Mouse (Mus musculus): ENCODE results near the gene Sfta2.
A peak's percentile ranks its signal among the peaks of the same experiment; 100 is the strongest.

Sfta2 gene

DNA sequence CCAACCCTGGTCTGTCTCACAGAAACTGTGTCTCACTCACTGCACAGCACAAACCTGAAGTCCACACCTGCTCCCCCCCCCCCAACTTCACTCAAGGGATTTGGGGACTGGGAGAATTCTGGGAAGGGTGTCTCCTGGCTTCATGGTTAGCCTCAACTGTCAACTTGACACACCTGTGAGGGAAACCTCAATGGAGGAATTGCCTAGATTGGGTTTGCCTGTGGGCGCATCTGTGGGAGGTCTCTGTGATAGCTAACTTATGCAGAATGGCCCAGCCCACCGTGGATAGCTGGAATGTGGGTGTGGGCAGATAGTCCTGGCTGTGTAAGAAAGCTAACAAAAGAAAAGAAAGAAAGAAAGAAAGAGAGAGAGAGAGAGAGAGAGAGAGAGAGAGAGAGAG, at the start of gene Sfta2:
Gene Sfta2 (plus strand): TSS at position 301 of the 400 bp plus-strand sequence.
- DNase-seq (ENCODE audit: low spot score in 2 of 2) = no peak

DNA sequence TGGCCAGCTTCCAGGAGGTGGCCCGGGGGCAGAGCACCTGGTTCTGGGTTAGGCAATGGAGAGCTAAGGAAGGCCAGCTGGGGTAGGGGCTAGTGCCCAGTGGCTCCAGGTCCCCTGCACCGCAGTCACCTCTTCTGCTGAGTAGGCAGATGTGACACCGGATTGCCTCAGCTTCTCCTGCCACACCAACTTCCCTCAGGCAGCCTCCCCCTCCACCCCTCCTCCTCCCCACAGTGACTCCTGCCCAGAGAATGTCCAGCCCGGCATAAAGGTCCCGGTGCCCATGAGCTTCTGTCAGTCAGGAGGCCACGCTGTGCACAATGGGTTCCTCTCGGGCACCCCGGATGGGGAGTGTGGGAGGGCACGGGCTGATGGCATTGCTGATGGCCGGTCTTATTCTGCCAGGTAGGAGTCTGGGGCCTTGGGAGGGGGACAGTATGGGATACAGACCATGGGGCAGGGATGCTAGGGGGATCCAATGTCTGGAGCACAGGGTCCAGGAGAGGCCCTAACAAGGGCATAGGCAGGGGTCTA, 49.4 kb upstream of the Sfta2 start, which contains the start of gene Cdsn:
Gene Cdsn (plus strand): TSS at position 248 of the 534 bp plus-strand sequence.
- no peak for DNase-seq (ENCODE audit: low spot score in 2 of 2)

DNA sequence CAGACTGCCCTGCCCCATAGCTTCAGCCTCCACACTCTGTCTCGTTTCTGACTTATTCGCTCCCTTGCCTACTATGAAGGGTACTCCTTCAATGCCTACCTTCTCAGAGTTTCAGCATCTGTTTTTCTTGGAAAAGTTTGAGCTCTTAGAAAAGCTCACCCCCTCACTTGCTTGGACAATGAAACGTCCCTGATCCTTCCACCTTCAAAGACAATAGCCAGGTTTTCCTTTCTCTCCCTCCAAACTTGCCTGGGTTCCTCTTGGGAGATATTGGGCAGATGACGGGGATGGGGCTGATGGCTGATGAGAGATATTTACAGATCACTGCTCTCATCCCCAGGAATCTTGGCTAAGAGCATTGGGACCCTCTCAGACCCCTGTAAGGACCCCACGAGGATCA, 47.0 kb upstream of the Sfta2 start:
- no peak for DNase-seq (ENCODE audit: low spot score in 2 of 2)

DNA sequence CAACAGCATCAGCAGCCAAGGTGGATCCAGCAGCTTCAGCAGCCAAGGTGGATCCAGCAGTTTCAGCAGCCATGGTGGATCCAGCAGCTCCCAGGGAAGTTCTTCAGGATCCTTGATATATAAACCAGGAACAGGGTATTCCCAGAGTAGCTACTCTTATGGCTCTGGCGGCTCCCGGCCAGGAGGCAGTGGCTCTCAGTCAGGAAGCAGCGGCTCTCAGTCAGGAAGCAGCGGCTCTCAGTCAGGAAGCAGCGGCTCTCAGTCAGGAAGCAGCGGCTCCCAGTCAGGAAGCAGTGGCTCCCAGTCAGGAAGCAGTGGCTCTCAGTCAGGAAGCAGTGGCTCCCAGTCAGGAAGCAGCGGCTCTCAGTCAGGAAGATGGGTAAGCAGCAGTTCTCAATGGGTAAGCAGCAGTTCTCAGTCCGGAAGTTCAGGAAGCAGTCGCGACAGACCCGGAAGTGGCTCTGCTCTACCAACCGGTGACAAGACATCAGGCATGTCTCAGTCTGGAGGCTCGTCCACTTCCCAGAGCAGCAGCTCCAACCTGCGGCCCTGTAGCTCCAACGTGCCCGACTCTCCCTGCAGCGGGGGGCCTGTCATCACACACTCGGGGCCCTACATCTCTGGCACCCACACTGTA, 46.5 kb upstream of the Sfta2 start:
- no peak for DNase-seq (ENCODE audit: low spot score in 2 of 2)

DNA sequence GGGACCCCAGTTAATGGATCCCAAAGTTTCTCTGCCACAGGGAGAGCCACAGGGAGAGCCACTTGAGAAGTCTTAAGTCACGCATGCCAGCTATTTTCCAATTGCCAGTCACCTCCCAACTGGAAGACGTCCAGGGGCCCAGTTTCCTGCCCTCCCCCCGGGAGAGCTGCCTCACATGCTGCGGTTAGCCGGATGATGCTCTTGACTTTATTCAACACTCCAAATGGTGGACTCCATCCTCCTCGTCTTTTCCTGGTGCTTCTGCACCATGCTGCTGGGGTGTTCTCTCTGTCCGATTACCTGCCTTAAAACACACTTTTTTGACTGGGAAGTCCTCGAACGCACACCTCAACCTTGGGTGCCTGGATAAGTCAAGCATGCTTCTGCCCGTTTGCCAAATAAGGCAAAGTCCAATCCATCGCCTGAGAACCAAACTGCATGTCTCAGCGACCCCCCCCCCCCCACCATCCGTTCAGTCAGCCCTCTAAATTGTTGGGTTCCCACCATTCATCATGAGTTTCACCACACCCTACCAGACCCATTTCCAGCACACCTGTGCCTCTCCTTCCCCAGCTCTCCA, 45.1 kb upstream of the Sfta2 start:
- DNase-seq (ENCODE audit: low spot score in 2 of 2) = no peak

DNA sequence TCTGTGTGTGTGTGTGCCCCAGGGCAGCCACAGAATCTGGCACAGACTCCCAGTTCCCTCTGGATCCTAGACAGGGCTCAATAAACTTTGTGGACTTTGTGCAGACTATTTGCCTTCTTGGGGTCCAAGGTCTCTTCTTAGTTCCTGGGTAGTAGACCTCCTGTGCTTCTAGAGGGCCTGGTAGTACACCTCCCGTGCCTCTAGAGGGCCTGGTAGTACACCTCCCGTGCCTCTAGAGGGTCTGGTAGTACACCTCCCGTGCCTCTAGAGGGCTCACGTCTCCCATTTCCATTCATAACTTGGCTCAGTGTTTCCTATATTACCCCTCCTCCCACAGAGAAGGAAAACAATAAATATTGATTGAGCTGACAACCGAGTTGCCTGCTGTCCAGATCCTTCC, 44.5 kb upstream of the Sfta2 start:
- DNase-seq (ENCODE audit: low spot score in 2 of 2) = no peak

DNA sequence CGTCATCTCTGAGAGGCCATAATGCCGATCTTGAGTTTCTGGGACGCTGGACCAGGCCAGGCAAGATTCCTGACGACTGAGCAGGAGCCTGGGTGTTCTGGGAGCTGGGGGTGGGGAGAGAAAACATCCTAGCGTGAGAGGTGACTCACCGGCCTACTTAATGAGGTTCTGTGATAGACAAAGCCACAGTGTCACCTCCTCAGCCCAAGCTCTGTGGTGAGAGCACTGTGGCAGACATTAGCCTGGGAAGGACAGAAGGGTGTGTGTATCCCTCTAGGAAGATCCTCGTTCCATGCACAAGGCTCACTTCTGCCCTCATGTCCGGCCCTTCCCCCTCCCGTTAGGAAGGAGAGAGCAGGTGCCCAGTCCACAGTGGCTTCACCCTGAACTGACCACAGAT, 44.0 kb upstream of the Sfta2 start:
- DNase-seq (ENCODE audit: low spot score in 2 of 2) = no peak

DNA sequence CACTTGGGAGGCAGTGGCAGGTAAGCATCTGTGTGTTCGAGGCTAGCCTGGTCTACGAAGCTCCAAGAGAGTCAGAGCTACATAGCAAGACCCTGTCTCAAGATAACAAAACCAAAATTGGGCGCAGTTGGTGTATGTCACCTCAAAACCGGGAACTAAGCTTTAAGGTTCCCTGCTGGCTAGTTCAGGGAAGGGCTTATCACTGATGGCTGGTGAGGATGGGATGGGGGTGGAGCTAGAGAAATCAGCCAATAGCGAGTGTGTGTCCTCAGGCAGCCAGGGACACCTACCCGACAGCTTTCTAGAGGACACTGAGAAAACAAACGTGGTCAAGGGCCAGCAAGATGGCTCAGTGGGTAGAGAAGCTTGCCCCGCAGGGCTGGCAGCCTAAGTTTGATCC, 43.1 kb upstream of the Sfta2 start:
- DNase-seq (ENCODE audit: low spot score in 2 of 2) = no peak

DNA sequence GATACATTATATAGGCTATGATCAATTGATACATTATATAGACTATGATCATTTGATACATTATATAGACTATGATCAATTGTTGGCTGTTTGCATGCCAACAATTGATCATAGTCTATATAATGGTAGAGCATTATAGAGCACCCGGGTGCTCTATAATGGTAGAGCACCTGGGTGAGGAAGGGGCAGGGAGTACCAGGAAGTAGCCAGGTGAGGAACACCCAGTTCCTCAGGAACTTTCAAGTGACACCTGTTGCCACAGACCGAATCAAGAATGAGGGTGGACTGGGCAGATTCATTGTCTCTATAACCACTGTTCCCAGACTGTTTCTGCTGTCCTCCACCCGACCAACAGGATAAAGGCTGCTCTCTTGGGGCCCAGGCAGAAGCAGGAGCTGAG, 34.2 kb upstream of the Sfta2 start, which contains the start of gene 2300002M23Rik:
Gene 2300002M23Rik (plus strand): TSS at position 301 of the 400 bp plus-strand sequence.
- no peak for DNase-seq (ENCODE audit: low spot score in 2 of 2)

DNA sequence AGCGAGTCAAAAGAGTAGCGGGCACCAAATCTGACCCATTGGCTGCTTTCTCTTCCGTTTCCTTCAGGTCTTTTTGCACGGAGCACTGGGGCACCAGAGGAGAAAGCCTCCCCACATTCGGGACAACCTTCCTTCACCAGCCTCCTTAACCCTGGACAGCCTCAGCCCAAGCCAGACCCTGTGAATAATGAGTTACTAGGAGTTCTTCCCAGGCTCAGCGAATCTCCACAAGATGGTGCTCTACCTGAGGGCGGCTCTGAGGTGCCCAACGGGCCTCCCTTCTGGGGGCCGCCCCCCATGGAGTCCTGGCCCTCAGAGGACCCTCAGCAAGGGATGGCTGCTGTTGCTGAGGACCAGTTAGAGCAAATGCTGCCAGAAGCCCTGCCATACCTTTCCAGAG, 33.6 kb upstream of the Sfta2 start:
- no peak for DNase-seq (ENCODE audit: low spot score in 2 of 2)

DNA sequence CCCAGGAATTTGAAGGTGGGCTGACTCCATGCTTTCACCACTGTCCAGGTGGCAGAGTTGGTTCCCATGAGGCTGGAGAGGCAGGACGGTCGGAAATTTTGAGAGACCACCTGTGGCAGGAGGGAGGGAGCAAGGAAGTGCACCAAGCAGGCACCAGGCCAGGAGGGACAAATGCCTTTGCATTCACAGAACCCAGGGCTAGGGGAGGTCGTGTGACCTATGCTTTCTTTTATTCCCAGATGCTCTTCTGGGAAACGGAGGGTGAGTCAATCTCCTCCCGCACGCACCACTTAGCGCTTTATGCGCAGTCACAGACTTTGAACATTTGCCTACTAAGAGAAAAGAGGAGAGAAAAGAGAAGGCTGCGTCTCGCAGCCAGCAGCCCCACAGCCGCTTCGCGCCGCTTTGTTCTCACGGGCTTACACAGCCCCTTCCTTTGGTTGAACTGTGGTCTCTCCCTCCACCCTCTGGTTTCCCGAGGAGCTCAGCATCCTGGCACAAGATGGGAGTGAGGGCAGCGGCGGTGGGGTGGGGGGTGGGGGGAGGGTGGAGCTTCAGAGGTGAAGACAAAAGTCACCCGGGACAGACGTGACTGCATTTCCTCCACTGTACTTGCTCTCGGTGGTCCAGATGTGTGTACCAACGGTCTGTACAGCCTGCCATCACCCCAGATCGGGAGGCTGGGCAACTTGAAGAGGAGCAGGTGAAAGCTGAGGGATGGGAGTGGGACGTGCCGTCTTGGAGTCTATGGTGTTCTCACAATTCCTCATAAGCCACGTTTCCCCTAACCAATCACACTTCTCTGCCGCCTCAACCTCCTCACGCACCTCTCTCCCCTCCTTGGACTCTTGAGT, 32.0 kb upstream of the Sfta2 start:
- no peak for DNase-seq (ENCODE audit: low spot score in 2 of 2)

DNA sequence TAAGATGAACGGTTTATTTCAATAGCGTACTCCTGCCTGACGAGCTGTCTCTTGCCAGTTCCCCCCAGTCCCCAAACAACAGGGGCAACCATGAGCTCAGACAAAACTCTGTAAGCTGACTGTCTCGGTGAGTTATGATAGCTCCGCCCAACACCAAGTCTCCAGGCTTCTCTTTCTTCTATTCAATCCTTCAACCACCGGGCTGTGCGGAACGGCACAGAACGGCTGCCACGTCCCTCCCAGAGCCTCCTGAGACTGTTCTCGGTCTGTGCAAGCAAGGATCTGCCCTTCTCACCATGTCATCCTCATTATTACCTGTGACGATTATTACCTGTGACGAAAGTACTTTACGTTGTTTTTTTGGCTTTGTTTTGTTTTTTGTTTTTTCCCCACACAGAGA, 30.5 kb upstream of the Sfta2 start:
- no peak for DNase-seq (ENCODE audit: low spot score in 2 of 2)

DNA sequence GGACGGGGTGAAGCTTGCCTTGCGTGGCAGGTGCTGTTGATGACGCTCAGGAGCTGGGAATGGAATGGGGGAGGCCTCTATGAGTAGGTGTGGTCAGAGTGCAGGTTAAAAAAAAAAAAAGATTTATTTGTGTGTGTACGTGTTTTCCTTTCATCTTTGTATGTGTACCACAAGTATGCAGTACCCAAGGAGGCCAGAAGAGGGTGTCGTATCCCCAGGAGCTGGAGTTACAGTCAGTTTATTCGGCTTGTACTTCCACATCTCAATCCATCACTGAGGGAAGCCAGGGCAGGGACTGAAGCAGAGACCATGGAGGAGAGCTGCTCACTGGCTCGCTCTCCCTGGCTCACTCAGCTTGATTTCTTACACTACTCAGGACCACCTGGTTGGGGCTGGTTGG, 29.9 kb upstream of the Sfta2 start:
- no peak for DNase-seq (ENCODE audit: low spot score in 2 of 2)

DNA sequence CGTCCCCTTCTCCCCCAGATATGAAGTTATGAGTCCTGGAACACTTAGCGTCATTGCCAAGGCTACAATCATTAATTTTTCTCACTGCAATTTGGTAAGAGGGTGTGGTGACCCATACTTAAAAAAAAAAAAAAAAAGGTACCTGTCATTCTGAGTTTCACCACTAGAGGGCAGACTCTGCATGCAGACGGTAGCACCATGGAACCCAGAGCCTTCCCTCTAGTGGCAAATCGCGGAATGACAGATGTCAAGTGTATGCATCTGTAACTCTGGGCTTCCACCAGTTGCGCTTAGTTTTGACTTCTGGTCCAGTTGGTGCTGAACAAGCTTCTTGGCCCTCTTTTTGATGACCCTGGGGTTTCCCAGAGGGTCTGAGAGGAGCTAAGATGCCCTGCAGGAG, 23.1 kb upstream of the Sfta2 start:
- peak in 1 of 2 experiments; percentile 59 for DNase-seq (ENCODE audit: low spot score in 2 of 2)

DNA sequence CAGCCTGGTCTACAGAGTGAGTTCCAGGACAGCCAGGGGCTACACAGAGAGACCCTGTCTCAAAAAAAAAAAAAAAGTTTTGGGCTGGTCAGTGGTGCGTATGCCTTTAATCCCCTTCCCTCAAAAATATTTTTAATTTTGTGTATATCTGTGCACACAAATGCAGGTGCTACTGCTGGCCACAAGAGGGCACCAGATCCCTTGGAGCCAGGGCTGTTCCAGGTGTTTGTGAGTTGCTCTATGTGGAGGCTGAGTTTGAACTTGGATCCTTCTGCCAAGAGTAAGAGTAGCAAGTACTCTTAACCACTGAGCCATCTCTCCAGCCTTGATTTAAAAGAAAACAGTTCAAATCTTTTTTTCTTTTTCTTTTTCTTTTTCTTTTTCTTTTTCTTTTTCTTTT, 18.4 kb upstream of the Sfta2 start:
- no peak for DNase-seq (ENCODE audit: low spot score in 2 of 2)

DNA sequence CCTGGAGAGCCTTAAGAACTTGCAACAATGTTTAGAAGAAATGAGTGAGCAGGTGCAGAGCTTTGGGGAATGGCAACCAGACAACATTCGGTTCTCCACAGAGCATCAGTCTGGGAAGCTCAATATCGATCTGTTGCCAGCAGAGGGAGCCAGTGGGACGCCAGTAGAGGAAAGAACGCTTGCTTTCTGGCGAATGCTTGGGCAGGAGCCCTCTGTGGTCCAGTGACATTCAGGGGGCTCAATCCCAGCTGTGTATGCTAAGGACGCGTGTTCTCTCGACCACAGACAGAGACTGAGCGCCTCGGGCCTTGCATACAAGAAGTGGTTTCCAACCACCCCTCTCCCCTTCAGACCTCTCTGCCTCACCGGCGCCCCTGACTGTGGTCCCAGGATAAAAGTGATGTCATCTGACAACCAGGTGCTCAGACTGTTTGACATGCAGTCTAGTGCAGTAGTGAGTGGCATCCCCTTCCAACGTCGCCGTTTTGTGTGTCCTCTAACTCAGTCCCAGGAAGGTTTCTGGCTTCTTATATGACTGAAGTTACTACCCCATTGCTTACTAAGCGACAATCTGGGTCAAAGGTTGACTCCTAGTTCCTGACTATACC, 16.9 kb upstream of the Sfta2 start:
- peak; percentile 49 to 80 for DNase-seq (ENCODE audit: low spot score in 2 of 2)

DNA sequence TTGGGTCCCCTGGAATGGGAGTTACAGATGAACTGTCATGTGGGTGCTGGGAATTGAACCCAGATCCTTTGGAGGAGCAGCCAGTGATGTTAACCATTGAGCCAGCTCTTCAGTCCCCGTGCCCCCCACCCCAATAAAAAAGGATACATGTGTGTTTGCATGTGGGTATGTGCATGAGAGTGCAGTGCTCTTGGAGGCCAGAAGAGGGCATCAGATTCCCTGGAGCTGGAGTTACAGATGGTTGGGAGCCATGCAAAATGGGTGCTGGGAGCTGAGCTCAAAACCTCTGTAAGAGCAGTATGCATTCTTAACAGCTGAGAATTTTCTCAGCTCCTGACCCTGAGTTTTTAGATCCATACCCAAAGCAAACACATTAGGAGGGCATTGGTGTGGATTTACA, 14.1 kb upstream of the Sfta2 start:
- no peak for DNase-seq (ENCODE audit: low spot score in 2 of 2)

DNA sequence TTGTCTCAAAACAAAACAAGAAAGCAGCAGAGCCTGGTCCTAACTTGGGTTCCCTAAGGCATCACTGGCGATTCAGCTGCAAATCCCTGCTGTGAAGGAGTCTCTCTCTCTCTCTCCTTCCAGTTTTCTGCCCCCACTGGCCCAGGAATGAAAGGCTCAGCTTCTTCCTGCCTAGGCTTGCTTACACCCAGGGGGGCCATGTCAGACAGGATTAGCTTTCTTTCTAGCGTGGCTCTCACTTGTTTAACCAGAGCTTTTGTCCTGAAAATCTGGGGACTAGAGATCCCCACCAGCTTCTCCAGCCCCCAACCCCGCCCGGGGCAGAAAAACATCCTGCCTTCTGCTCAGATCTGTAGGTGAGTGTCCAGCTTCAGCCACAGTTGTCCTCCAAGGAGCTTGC, 13.0 kb upstream of the Sfta2 start:
- DNase-seq (ENCODE audit: low spot score in 2 of 2) = no peak

DNA sequence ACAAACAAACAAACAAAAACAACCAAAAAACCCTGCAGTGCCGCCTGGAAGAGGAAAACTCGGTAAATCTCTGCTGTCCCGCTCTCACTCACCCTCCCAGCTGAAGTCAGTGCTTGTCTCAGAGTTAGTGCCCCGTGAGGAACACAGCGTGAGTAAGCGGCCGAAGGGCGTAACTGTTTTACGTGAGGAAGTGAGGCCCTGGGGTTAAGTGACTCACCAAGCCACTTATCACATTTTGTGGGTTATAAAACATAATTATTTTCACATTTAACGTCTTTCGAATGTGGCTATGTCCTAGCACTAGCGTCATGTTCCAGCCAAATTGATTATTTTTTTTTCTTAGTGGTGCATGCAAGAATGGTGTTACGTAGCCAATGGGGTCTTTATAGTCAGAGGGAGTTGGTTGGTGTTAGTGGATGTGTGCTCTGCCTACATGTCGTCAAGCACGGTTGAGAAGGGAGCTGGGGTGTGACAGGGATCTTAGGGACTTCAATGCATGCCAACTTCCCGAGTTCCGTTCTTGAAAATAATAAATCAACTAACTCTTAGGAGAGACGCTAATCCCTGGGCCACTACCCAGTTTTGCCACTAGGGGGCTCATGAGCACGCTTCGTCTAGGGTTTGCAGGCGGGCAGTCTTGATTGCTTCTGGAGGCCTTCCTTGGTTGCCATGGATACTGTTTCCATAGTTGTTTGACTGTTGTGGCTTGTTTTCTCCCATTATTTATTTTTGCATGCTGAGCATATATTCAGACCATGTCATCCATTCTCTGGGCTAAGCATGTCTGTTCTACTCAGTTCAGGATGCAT, 10.7 kb upstream of the Sfta2 start:
- peak; percentile 55 to 70 for DNase-seq (ENCODE audit: low spot score in 2 of 2)

DNA sequence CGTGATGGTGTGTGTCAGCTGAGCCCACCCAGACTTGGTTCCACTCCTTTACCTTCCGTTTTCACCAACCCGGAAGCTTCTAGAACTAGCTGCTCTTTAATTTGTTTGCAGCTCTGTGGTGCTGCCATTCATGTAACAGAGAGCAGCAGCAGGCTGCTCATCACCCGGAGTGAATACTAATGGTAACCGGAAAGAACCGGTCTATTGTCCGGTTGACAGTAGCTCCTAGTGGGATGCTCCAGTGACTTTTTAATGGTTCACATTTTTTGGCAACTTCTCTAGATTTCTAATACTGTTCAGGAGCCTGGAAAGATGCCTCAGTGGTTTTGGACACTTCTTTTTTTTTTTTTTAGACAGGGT, 10.2 kb upstream of the Sfta2 start:
- DNase-seq (ENCODE audit: low spot score in 2 of 2) = no peak

DNA sequence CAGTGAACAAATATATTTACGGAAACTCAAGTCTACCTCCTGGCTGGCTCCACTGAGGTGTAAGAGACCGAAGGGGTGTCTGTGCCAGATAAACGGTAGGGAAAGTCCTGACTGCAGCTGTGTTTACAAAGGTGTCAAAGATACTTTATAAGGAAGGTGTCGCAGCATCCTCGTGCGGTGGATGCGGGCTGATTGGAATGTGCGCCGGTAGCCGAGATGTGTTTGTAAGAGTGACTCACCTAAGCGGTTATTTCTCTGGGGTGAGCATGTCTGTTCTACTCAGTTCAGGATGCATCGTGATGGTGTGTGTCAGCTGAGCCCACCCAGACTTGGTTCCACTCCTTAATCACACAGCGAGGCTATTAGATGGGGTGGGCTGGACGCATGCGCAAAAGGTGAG, 9.6 kb upstream of the Sfta2 start:
- DNase-seq (ENCODE audit: low spot score in 2 of 2) = no peak
